Mouse (Mus musculus) liver, embryonic 13.5 days (tissue): ENCODE measurements at regions not wholly inside any gene's neighbourhood (a gene's known extent, or its start where the extent isn't known, plus 50 kb on each side); places are given as distances from the start of the nearest gene placed in this dataset.

Experiments
- ATAC-seq: fragments of 200-750 bp; cut with Nextera tagmentation; 2 replicates; pipeline ENCODE4 v1.8.0; 2017; ENCODE audit warnings: low read depth, mild to moderate bottlenecking, moderate number of reproducible peaks, moderate library complexity
- DNase-seq: peaks from one replicate; pipeline ENCODE4 v3.0.0; 2022
- H3K27ac ChIP-seq: fragments of 300-500 bp; sonication (generic); 2 replicates; pipeline ENCODE4 v1.5.1; 2015; ENCODE audit warnings: moderate library complexity, mild to moderate bottlenecking, inconsistent platforms
- H3K27me3 ChIP-seq: fragments of 300-500 bp; sonication (generic); 2 replicates; pipeline ENCODE4 v1.6.1; 2015; ENCODE audit warnings: mild to moderate bottlenecking, inconsistent platforms
- H3K36me3 ChIP-seq: fragments of 300-500 bp; sonication (generic); 2 replicates; pipeline ENCODE4 v1.6.1; 2015; ENCODE audit warnings: mild to moderate bottlenecking, inconsistent platforms
- H3K4me1 ChIP-seq: fragments of 300-500 bp; sonication (generic); replicated peaks from 2 replicates; pipeline ENCODE4 v1.6.1; 2015; ENCODE audit warnings: inconsistent platforms
- H3K4me2 ChIP-seq: fragments of 300-500 bp; sonication (generic); 2 replicates; pipeline ENCODE4 v1.6.1; 2015; ENCODE audit warnings: inconsistent platforms, mild to moderate bottlenecking, moderate library complexity
- H3K4me3 ChIP-seq: fragments of 300-500 bp; sonication (generic); replicated peaks from 2 replicates; pipeline ENCODE4 v1.5.1; 2015; ENCODE audit warnings: mild to moderate bottlenecking, inconsistent platforms
- H3K9ac ChIP-seq: fragments of 300-500 bp; sonication (generic); 2 replicates; pipeline ENCODE4 v1.6.1; 2015; ENCODE audit warnings: mild to moderate bottlenecking, inconsistent platforms
- H3K9me3 ChIP-seq: fragments of 300-500 bp; sonication (generic); replicated peaks from 2 replicates; pipeline ENCODE4 v1.6.1; 2016; ENCODE audit warnings: inconsistent platforms
- WGBS: fragments of 180-500 bp; shearing (Covaris S2); methylation state at CpG from one replicate; pipeline ENCODE4 v1.1.7; 2015; ENCODE audit not compliant: insufficient replicate concordance; 5-methylcytosine and 5-hydroxymethylcytosine counted together

DNA sequence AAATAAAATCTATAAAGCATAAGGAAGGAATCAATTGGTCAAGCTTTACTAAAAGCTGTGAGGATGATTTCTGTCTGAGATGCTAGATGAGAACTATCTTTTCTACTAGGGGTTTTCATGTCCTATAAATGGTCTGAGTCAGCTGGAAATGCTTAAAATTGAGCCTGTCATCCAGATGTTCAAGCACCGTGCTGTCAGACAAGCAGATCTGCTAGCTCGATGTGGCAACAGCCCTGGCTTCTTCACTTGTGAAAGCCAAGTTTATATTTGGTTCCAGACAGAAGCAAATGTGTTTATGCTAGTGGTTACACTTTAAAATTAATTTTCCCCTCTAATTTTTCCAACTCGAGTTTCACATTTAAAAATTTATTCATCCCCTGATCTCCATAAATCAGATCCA, 311.7 kb downstream of the Actr3 start:
- H3K36me3 ChIP-seq, result no peaks in the 10 kb centered on the region
- DNase-seq, result no peak
- no peak overlapping the region for H3K9ac ChIP-seq
- no peaks in the 10 kb centered on the region for H3K4me1 ChIP-seq
- no peak overlapping the region for H3K4me3 ChIP-seq
- H3K27ac ChIP-seq, result no peak overlapping the region
- no peaks in the 10 kb centered on the region for H3K9me3 ChIP-seq
- H3K4me2 ChIP-seq, result no peak overlapping the region
- ATAC-seq, result no peak
- 37% methylated on average over 3 of the region's 3 CpGs for WGBS
- no peaks in the 10 kb centered on the region for H3K27me3 ChIP-seq

DNA sequence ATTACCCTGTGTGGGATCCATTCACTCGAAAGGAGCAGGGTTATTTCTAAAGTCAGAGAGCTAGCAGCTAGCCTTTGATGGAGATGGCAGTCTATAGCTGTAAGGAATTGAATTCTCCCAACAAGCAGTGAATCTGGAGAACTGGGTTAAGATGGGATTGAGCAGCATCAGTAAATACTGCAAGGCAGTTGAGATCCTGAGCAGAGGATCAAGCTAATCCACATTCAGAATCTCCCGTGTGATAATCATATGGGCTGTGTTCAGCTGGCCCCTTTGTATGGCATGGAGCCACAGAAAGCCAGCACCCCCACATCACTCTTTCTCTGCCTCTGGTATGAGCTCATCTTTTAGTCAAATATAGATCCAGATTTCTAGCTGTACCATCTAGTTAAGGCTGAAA, 334.9 kb downstream of the Actr3 start:
- DNase-seq, result no peak
- no peaks in the 10 kb centered on the region for H3K4me1 ChIP-seq
- no peak overlapping the region for H3K9ac ChIP-seq
- H3K4me2 ChIP-seq, result no peak overlapping the region
- H3K36me3 ChIP-seq, result no peaks in the 10 kb centered on the region
- ATAC-seq, result no peak
- no peak overlapping the region for H3K27ac ChIP-seq
- H3K9me3 ChIP-seq, result 0 out of 2 replicates have a peak, but pooled peaks cover 3% of the 10 kb centered on the region
- no peak overlapping the region for H3K4me3 ChIP-seq
- no peaks in the 10 kb centered on the region for H3K27me3 ChIP-seq
- WGBS, result 54% methylated on average over 2 of the region's 2 CpGs

DNA sequence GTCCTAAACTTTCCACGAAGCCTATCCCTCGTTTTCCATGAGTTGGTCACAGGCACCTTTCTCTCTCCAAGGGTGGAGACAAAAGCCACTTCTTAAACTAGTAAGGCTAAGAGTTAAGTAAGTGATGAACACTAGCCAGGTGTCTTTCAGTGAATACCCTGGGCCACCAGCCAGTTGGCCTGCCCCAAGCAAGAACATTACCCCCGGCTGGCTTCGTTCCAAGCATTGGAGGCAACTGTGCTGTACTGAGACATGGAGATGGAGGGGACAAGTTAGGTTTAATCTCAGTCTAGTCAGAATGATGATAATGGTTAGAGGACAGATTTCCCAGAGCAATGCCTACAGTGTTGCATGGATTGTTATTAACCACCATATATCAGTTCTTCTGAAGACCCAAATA, 350.6 kb downstream of the Actr3 start:
- no peaks in the 10 kb centered on the region for H3K4me1 ChIP-seq
- no peaks in the 10 kb centered on the region for H3K27me3 ChIP-seq

DNA sequence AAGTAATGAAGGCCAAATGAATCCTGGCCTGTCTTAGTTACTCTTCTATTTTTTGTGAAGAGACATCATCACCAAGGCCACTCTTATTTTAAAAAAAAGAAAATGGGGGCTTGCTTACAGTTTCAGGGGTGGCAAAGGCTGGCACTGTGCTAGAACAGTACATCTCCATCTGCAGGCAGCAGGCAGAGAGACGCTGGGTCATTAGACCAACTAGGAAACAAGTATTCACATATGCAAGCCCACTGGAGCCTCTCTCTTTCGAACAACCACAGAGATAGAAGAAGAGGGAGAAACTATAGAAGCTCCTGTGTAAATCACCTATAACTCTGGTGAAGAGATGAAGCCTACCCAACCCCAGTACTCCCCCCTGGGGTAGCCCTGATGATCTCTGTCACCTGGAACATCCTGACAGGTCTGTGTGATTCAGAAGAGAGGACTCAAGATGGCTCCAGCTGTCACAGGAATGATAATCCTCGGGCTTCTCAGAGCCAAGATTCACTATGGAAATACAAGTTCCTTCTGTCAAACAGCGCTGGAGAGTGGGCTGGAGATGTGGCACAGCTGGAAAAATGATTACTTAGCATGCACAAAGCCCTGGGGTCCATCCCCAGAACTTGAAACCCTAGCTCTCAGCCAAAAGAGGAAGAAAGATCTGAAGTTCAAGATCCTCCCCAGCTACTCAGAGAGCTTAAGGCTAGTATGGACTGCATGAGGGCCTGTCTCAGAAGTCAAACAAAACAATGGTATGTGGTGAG, 395.8 kb downstream of the Actr3 start:
- DNase-seq, result no peak
- no peaks in the 10 kb centered on the region for H3K4me1 ChIP-seq
- H3K36me3 ChIP-seq, result no peaks in the 10 kb centered on the region
- no peak for ATAC-seq
- no peaks in the 10 kb centered on the region for H3K27me3 ChIP-seq
- 41% methylated on average over 4 of the region's 4 CpGs for WGBS
- no peak overlapping the region for H3K4me3 ChIP-seq
- no peaks in the 10 kb centered on the region; the same call in 1 of the 2 replicates for H3K9me3 ChIP-seq
- H3K4me2 ChIP-seq, result no peak overlapping the region
- no peak overlapping the region for H3K9ac ChIP-seq
- H3K27ac ChIP-seq, result no peak overlapping the region

More for the DNA sequence above, 350.6 kb downstream of the Actr3 start:
- no peak overlapping the region for H3K9ac ChIP-seq
- H3K9me3 ChIP-seq, result 0 out of 2 replicates have a peak, but pooled peaks cover 3% of the 10 kb centered on the region
- no peak overlapping the region for H3K27ac ChIP-seq
- H3K36me3 ChIP-seq, result no peaks in the 10 kb centered on the region
- DNase-seq (no peak), ATAC-seq (no peak)
- no peak overlapping the region for H3K4me3 ChIP-seq
- WGBS, result 62% methylated on average over 4 of the region's 4 CpGs
- H3K4me2 ChIP-seq, result no peak overlapping the region

DNA sequence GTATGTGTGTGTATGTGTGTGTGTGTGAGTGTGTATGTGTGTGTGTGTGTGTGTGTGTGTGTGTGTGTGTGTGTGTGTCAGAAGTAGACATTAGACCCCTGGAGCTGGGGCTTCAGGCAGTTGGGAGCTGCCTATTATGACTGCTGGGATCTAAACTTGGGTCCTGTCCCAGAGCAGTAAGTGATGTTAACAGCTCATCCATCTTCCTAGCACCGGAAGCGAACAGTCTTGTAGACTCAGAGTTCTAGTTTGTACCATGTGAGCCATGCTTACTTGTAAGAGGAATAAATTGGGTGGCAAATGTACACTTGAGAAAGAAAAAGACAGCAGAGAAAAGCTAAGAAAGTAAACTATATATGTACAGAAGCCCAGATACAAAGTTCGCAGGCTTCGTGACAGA, 422.2 kb downstream of the Actr3 start:
- Histone ChIP-seq H3K9ac (no peak overlapping the region), H3K4me3 (no peak overlapping the region), H3K27ac (no peak overlapping the region), H3K36me3 (no peaks in the 10 kb centered on the region), H3K27me3 (no peaks in the 10 kb centered on the region), H3K4me2 (no peak overlapping the region), H3K9me3 (no peaks in the 10 kb centered on the region), H3K4me1 (no peaks in the 10 kb centered on the region)
- DNase-seq (no peak), ATAC-seq (no peak)
- 71% methylated on average over 4 of the region's 4 CpGs for WGBS

DNA sequence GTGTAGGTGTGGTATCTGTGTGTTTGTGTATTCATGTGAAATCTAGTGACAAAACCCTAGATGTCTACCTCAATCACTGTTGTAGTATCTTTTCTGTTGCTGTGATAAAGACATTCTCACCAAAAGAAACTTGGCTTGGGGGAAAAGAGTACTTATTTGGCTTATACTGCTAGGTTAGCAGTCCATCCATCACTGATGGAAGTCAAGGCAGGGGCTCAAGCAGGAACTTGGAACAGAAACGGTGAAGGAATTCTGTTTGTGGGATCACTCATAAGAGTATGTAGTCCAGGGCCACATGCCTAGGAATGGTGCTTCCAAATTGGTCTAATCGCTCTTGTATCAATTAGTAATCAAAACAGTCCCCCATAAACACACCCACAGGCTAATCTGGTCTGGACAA, 423.6 kb downstream of the Actr3 start:
- no peak overlapping the region for H3K4me3 ChIP-seq
- no peaks in the 10 kb centered on the region for H3K27me3 ChIP-seq
- no peak overlapping the region for H3K9ac ChIP-seq
- 50% methylated on average over 2 of the region's 2 CpGs for WGBS
- DNase-seq (no peak), ATAC-seq (no peak)
- no peak overlapping the region for H3K27ac ChIP-seq
- no peaks in the 10 kb centered on the region for H3K9me3 ChIP-seq
- no peaks in the 10 kb centered on the region for H3K36me3 ChIP-seq
- H3K4me1 ChIP-seq, result no peaks in the 10 kb centered on the region
- H3K4me2 ChIP-seq, result no peak overlapping the region

DNA sequence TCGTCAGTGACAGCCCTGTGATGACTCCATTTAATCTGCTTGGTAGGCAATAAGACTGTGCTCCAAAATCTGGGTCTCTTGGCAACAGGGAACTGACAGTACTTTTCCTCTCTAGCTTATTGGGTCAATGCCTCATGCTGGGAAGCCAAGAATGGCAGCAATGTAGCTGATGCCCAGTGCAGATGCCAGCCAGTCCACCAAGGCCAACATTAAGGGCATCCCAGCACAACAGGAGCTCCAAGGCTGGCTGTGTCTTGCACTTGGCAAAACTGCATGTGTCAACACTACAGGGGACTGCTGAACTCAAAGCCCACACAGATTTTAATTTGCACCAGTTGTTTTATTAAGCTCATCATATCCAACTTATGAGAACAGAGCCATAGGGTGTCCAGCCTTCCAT, 437.9 kb downstream of the Actr3 start:
- ATAC-seq (no peak), DNase-seq (no peak)
- WGBS, result 27% methylated on average over 1 of the region's 1 CpGs
- H3K4me3 ChIP-seq, result no peak overlapping the region
- H3K9ac ChIP-seq, result no peak overlapping the region
- no peak overlapping the region for H3K4me2 ChIP-seq
- H3K36me3 ChIP-seq, result no peaks in the 10 kb centered on the region
- no peaks in the 10 kb centered on the region for H3K4me1 ChIP-seq
- H3K27ac ChIP-seq, result no peak overlapping the region
- H3K27me3 ChIP-seq, result no peaks in the 10 kb centered on the region
- H3K9me3 ChIP-seq, result no peaks in the 10 kb centered on the region

DNA sequence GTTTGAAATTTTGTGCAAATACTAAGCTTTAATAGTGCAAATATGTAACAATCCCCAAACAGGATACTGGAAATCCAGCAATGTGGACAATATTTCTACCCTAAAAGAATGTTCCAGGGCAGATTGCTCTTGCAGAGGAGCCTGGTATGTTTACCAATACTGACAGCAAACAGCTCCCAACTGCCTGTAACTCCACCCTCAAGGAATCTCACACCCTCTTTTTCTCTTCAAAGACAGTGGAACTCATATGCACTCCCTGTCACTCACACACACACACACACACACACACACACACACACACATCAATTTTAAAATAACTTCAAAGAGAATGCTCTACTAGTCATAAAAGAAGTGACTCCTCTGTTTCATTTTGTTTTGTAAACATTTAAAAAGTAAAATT, 484.7 kb downstream of the Actr3 start:
- no peak overlapping the region for H3K9ac ChIP-seq
- ATAC-seq (no peak), DNase-seq (no peak)
- H3K9me3 ChIP-seq, result no peaks in the 10 kb centered on the region
- H3K27me3 ChIP-seq, result no peaks in the 10 kb centered on the region
- no peak overlapping the region for H3K4me2 ChIP-seq
- no peak overlapping the region for H3K27ac ChIP-seq
- H3K4me1 ChIP-seq, result no peaks in the 10 kb centered on the region
- no peaks in the 10 kb centered on the region for H3K36me3 ChIP-seq
- no peak overlapping the region for H3K4me3 ChIP-seq

DNA sequence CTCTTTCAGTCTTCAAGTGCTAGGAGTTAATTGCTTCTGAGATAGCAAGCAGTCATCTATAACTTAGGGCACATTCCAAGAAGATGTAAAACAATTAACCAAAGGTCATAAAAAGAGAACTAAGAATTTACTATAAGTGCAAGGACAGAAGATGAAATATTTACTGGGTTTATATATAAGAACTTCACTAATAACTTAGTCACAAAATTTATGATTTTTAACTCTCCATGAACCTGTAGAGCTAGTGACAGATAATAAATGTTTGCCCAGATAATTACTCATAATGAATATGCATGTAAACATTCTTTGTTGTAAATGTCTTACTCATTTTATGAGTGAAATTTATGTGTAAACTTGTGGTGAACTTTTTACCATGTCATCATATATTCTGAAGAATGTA, 531.2 kb downstream of the Actr3 start:
- Histone ChIP-seq H3K4me1 (no peaks in the 10 kb centered on the region), H3K9ac (no peak overlapping the region)
- no peak for DNase-seq

DNA sequence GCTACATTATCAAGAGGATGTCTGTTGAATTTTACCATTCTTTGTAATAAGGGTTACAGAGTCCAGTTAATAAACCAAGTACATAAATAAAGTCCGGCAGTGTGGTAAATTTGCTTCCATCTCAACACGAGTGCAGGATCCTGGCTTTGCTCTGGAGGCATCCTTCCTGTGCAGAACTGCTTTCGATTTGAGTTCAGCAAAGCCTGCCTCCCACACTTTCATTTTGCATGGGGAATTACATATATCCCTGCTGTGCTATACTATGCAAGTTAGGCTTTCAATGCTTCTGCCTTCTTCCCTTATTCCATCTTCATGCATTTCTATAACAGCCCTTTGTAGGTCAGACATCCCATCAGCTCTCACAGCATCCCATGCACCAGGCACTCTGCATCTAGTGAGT, 564.4 kb downstream of the Actr3 start:
- Histone ChIP-seq H3K4me2 (no peak overlapping the region), H3K9me3 (0 out of 2 replicates have a peak, but pooled peaks cover 4% of the 10 kb centered on the region), H3K4me3 (no peak overlapping the region), H3K9ac (no peak overlapping the region), H3K36me3 (no peaks in the 10 kb centered on the region), H3K27me3 (no peaks in the 10 kb centered on the region), H3K4me1 (no peaks in the 10 kb centered on the region), H3K27ac (no peak overlapping the region)
- WGBS, result 64% methylated on average over 3 of the region's 3 CpGs
- ATAC-seq (no peak), DNase-seq (no peak)

More for the DNA sequence above, 531.2 kb downstream of the Actr3 start:
- Histone ChIP-seq H3K36me3 (no peaks in the 10 kb centered on the region), H3K9me3 (no peaks in the 10 kb centered on the region), H3K4me2 (no peak overlapping the region), H3K27ac (no peak overlapping the region), H3K4me3 (no peak overlapping the region), H3K27me3 (no peaks in the 10 kb centered on the region)
- ATAC-seq, result no peak

DNA sequence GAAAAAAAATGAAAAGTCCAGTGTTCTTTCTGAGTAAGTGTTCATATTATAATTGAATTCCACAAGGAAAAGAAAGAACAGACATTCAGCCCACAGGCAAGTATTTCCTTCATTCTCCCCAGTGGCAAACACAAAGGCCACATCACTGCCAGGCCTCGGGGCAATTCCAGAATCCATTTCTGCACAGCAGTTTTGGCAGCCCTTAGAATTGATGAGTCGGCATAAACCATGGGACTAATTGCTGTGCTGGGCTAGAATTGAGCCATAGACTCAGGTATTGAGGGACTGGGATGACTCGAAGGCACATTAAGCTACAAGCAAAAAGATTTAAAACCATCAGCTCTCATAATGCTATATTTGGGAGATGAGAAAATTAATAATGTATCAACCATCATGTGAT, 569.3 kb downstream of the Actr3 start:
- WGBS, result 53% methylated on average over 3 of the region's 3 CpGs
- Histone ChIP-seq H3K9me3 (0 out of 2 replicates have a peak, but pooled peaks cover 1% of the 10 kb centered on the region), H3K4me2 (no peak overlapping the region), H3K4me1 (no peaks in the 10 kb centered on the region), H3K27ac (no peak overlapping the region), H3K36me3 (no peaks in the 10 kb centered on the region), H3K27me3 (no peaks in the 10 kb centered on the region), H3K9ac (no peak overlapping the region), H3K4me3 (no peak overlapping the region)
- DNase-seq (no peak), ATAC-seq (no peak)

DNA sequence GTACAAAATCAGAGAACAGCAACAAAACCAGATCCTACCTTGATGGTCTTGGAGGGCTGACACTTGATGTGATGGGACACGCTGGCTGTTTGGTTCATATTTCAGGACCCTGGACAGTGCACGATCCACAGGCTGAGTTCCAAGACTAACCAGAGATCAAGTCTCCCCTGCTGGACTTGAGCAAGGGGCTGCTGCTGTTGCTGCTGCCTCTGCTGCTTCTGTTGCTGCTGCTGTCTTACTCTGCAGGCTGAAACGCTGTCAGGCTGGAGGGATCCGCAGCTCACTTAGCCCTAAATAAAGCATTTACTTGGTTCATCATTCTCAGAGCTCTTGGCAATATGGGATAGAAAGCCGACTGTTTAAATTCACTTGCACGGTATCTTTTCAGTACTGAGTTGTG, 589.8 kb downstream of the Actr3 start:
- H3K36me3 ChIP-seq, result no peaks in the 10 kb centered on the region
- H3K27me3 ChIP-seq, result no peaks in the 10 kb centered on the region
- H3K27ac ChIP-seq, result no peak overlapping the region
- no peak for DNase-seq
- H3K4me3 ChIP-seq, result no peak overlapping the region
- H3K9me3 ChIP-seq, result no peaks in the 10 kb centered on the region
- H3K4me1 ChIP-seq, result no peaks in the 10 kb centered on the region
- no peak overlapping the region for H3K9ac ChIP-seq
- no peak overlapping the region for H3K4me2 ChIP-seq
- no peak for ATAC-seq
- WGBS, result 43% methylated on average over 6 of the region's 6 CpGs
